Mouse (Mus musculus) C2C12 (cell line): ENCODE measurements at regions not wholly inside any gene's neighbourhood (a gene's known extent, or its start where the extent isn't known, plus 50 kb on each side); places are given as distances from the start of the nearest gene placed in this dataset.
"Not testable (repeated sequence)": the region's sequence is repeated elsewhere in the genome, so short reads cannot be mapped to it uniquely, and the experiment has no call there.

Experiments
- H3K27me3 ChIP-seq: one replicate; pipeline ENCODE4 v1.6.1; 2011; ENCODE audit not compliant: control insufficient read depth, insufficient read depth, insufficient read length
- H3K36me3 ChIP-seq: one replicate; pipeline ENCODE4 v1.6.1; 2011; ENCODE audit not compliant: control insufficient read depth, insufficient read depth
- H3K4me3 ChIP-seq: one replicate; pipeline ENCODE4 v1.5.1; 2011; ENCODE audit warnings: mild to moderate bottlenecking, control low read depth; ENCODE audit not compliant: poor library complexity, insufficient read depth, severe bottlenecking
- H3K79me2 ChIP-seq: one replicate; pipeline ENCODE4 v1.6.1; 2011; ENCODE audit not compliant: control insufficient read depth, insufficient read depth
- H3K79me3 ChIP-seq: one replicate; pipeline ENCODE4 v1.6.1; 2011; ENCODE audit warnings: low read depth, control low read depth
- H3ac ChIP-seq: one replicate; pipeline ENCODE3; 2011; ENCODE audit warnings: low read depth; ENCODE audit not compliant: control insufficient read depth, insufficient read length
- CEBPB ChIP-seq: IDR thresholded peaks from one replicate; pipeline ENCODE4 v1.6.1; 2011; ENCODE audit warnings: low read depth, mild to moderate bottlenecking, control low read depth, moderate library complexity
- CTCF ChIP-seq: IDR thresholded peaks from one replicate; pipeline ENCODE4 v1.5.1; 2011; ENCODE audit not compliant: control insufficient read depth, insufficient read depth, insufficient read length
- FOSL1 ChIP-seq: IDR thresholded peaks from one replicate; pipeline ENCODE4 v1.8.0; 2011; ENCODE audit warnings: mild to moderate bottlenecking, low read length; ENCODE audit not compliant: poor library complexity, insufficient read depth, severe bottlenecking
- MAX ChIP-seq: IDR thresholded peaks from one replicate; pipeline ENCODE4 v1.6.1; 2011; ENCODE audit warnings: mild to moderate bottlenecking, control low read depth
- MYOD1 ChIP-seq: IDR thresholded peaks from one replicate; pipeline ENCODE4 v1.6.1; 2011; ENCODE audit warnings: low read depth; ENCODE audit not compliant: control insufficient read depth, insufficient read length
- MYOG ChIP-seq: IDR thresholded peaks from one replicate; pipeline ENCODE4 v1.6.1; 2011; ENCODE audit not compliant: control insufficient read depth, insufficient read length; ENCODE audit errors: extremely low read depth
- USF1 ChIP-seq: IDR thresholded peaks from one replicate; pipeline ENCODE4 v1.6.1; 2011; ENCODE audit warnings: low read depth, mild to moderate bottlenecking, control low read depth, moderate library complexity

GRCm38 (mm10) chr3:50639907-50640323 lies 196.5 kb upstream of the Slc7a11 start:
- H3K36me3 ChIP-seq: no peaks in the 10 kb centered on the region
- H3ac ChIP-seq: no peak overlapping the region
- no peaks in the 10 kb centered on the region for H3K79me3 ChIP-seq
- no peaks in the 10 kb centered on the region for H3K79me2 ChIP-seq
- H3K27me3 ChIP-seq: no peaks in the 10 kb centered on the region
- TF ChIP-seq FOSL1 (no peak), MYOD1 (no peak), MYOG (no peak), CEBPB (no peak), MAX (no peak), CTCF (no peak), USF1 (no peak)
- H3K4me3 ChIP-seq: no peak overlapping the region

GRCm38 (mm10) chr3:50634457-50635075 lies 191.2 kb upstream of the Slc7a11 start:
- H3ac ChIP-seq: no peak overlapping the region
- no peak for TF ChIP-seq MYOD1
- TF ChIP-seq CTCF: no peak
- no peak for TF ChIP-seq MYOG
- TF ChIP-seq FOSL1: no peak
- no peak for TF ChIP-seq MAX
- TF ChIP-seq CEBPB: no peak
- TF ChIP-seq USF1: no peak
- H3K79me2 ChIP-seq: no peaks in the 10 kb centered on the region
- no peaks in the 10 kb centered on the region for H3K27me3 ChIP-seq
- no peak overlapping the region for H3K4me3 ChIP-seq
- H3K79me3 ChIP-seq: no peaks in the 10 kb centered on the region
- H3K36me3 ChIP-seq: no peaks in the 10 kb centered on the region

GRCm38 (mm10) chr3:50631286-50631685 lies 187.9 kb upstream of the Slc7a11 start:
- Histone ChIP-seq H3ac (no peak overlapping the region), H3K79me2 (no peaks in the 10 kb centered on the region), H3K4me3 (no peak overlapping the region), H3K36me3 (no peaks in the 10 kb centered on the region), H3K27me3 (no peaks in the 10 kb centered on the region), H3K79me3 (no peaks in the 10 kb centered on the region)
- TF ChIP-seq MAX: no peak
- no peak for TF ChIP-seq CEBPB
- no peak for TF ChIP-seq FOSL1
- no peak for TF ChIP-seq MYOD1
- no peak for TF ChIP-seq CTCF
- TF ChIP-seq MYOG: no peak
- TF ChIP-seq USF1: no peak

GRCm38 (mm10) chr3:50628092-50628696 lies 184.8 kb upstream of the Slc7a11 start:
- Histone ChIP-seq H3K27me3 (no peaks in the 10 kb centered on the region), H3K4me3 (no peak overlapping the region), H3K79me3 (no peaks in the 10 kb centered on the region), H3ac (no peak overlapping the region), H3K36me3 (no peaks in the 10 kb centered on the region), H3K79me2 (no peaks in the 10 kb centered on the region)
- TF ChIP-seq MAX (no peak), CEBPB (no peak), FOSL1 (no peak), MYOG (no peak), CTCF (no peak), MYOD1 (no peak), USF1 (no peak)

GRCm38 (mm10) chr3:50621176-50621575 lies 177.8 kb upstream of the Slc7a11 start:
- not testable (repeated sequence) for H3K27me3 ChIP-seq, H3K79me3 ChIP-seq, H3K79me2 ChIP-seq, H3K4me3 ChIP-seq, H3ac ChIP-seq, H3K36me3 ChIP-seq

GRCm38 (mm10) chr3:50619061-50619460 lies 175.6 kb upstream of the Slc7a11 start:
- Histone ChIP-seq H3K36me3 (no peaks in the 10 kb centered on the region), H3K4me3 (no peak overlapping the region), H3K79me3 (no peaks in the 10 kb centered on the region), H3K27me3 (no peaks in the 10 kb centered on the region), H3K79me2 (no peaks in the 10 kb centered on the region), H3ac (no peak overlapping the region)
- no peak for TF ChIP-seq CTCF
